Mouse (Mus musculus) limb, embryonic 12.5 days (tissue): ENCODE measurements at regions not wholly inside any gene's neighbourhood (a gene's known extent, or its start where the extent isn't known, plus 50 kb on each side); places are given as distances from the start of the nearest gene placed in this dataset.

Source experiments
- ATAC-seq: fragments of 200-750 bp; cut with Nextera tagmentation; 2 replicates; pipeline ENCODE4 v1.8.0; 2017; ENCODE audit warnings: low read depth, moderate TSS enrichment; ENCODE audit not compliant: insufficient number of reproducible peaks, insufficient read depth, low FRiP score, low TSS enrichment
- H3K27ac ChIP-seq: fragments of 300-500 bp; sonication (generic); 2 replicates; pipeline ENCODE4 v1.5.1; 2016; ENCODE audit warnings: mild to moderate bottlenecking, moderate library complexity
- H3K27me3 ChIP-seq: fragments of 300-500 bp; sonication (generic); 2 replicates; pipeline ENCODE4 v1.6.1; 2016; ENCODE audit warnings: mild to moderate bottlenecking, moderate library complexity
- H3K36me3 ChIP-seq: fragments of 300-500 bp; sonication (generic); 2 replicates; pipeline ENCODE4 v1.6.1; 2016; ENCODE audit warnings: mild to moderate bottlenecking, moderate library complexity
- H3K4me1 ChIP-seq: fragments of 300-500 bp; sonication (generic); replicated peaks from 2 replicates; pipeline ENCODE4 v1.6.1; 2016
- H3K4me2 ChIP-seq: fragments of 300-500 bp; sonication (generic); 2 replicates; pipeline ENCODE4 v1.6.1; 2016; ENCODE audit warnings: mild to moderate bottlenecking, moderate library complexity
- H3K4me3 ChIP-seq: fragments of 300-500 bp; sonication (generic); replicated peaks from 2 replicates; pipeline ENCODE4 v1.5.1; 2016; ENCODE audit warnings: mild to moderate bottlenecking
- H3K9ac ChIP-seq: fragments of 300-500 bp; sonication (generic); replicated peaks from 2 replicates; pipeline ENCODE4 v1.6.1; 2016; ENCODE audit warnings: mild to moderate bottlenecking, moderate library complexity
- H3K9me3 ChIP-seq: fragments of 300-500 bp; sonication (generic); 2 replicates; pipeline ENCODE4 v1.6.1; 2016; ENCODE audit warnings: mild to moderate bottlenecking, moderate library complexity
- WGBS: fragments of 180-500 bp; shearing (Covaris S2); methylation state at CpG from one replicate; pipeline ENCODE4 v1.1.7; 2016; 5-methylcytosine and 5-hydroxymethylcytosine counted together

GRCm38 (mm10) chr13:60033116-60033515 is 144.0 kb downstream of the Gas1 start:
- peaks cover 9% of the 10 kb centered on the region for H3K9me3 ChIP-seq
- WGBS, result 83% methylated on average over 2 of the region's 2 CpGs
- H3K27ac ChIP-seq, result no peak overlapping the region
- no peak overlapping the region for H3K4me2 ChIP-seq
- H3K36me3 ChIP-seq, result no peaks in the 10 kb centered on the region
- no peak overlapping the region for H3K4me3 ChIP-seq
- ATAC-seq, result no peak
- no peak overlapping the region for H3K9ac ChIP-seq
- H3K27me3 ChIP-seq, result no peaks in the 10 kb centered on the region
- peaks cover 4% of the 10 kb centered on the region; the same call in 1 of the 2 replicates for H3K4me1 ChIP-seq

- Histone ChIP-seq H3K9me3 (peaks cover 9% of the 10 kb centered on the region), H3K4me2 (no peak overlapping the region), H3K4me1 (peaks cover 4% of the 10 kb centered on the region; the same call in 1 of the 2 replicates), H3K27ac (no peak overlapping the region), H3K4me3 (no peak overlapping the region), H3K9ac (no peak overlapping the region), H3K36me3 (no peaks in the 10 kb centered on the region), H3K27me3 (no peaks in the 10 kb centered on the region)
- no peak for ATAC-seq
- WGBS, result 88% methylated on average over 5 of the region's 5 CpGs
These were observed 144.6 kb downstream of the Gas1 start for GRCm38 (mm10) chr13:60032586-60032985.

GRCm38 (mm10) chr13:60029591-60029990 is 147.6 kb downstream of the Gas1 start:
- Histone ChIP-seq H3K4me3 (no peak overlapping the region), H3K4me1 (no peaks in the 10 kb centered on the region), H3K36me3 (no peaks in the 10 kb centered on the region), H3K27me3 (no peaks in the 10 kb centered on the region), H3K9ac (no peak overlapping the region), H3K4me2 (no peak overlapping the region), H3K27ac (no peak overlapping the region), H3K9me3 (peaks cover 9% of the 10 kb centered on the region)
- WGBS, result 90% methylated on average over 9 of the region's 9 CpGs
- no peak for ATAC-seq

- ATAC-seq, result peak; percentile 72; the same call in 1 of the 2 replicates
- H3K36me3 ChIP-seq, result no peaks in the 10 kb centered on the region
- WGBS, result 6% methylated on average over 5 of the region's 5 CpGs
- H3K9me3 ChIP-seq, result no peaks in the 10 kb centered on the region
- H3K4me2 ChIP-seq, result peak overlapping the region; percentile 33
- no peaks in the 10 kb centered on the region for H3K27me3 ChIP-seq
- H3K9ac ChIP-seq, result no peak overlapping the region
- peaks cover 51% of the 10 kb centered on the region for H3K4me1 ChIP-seq
- H3K4me3 ChIP-seq, result no peak overlapping the region
- H3K27ac ChIP-seq, result peak overlapping the region; percentile 94
These were observed 157.0 kb downstream of the Gas1 start for GRCm38 (mm10) chr13:60020175-60020487.

- H3K4me2 ChIP-seq, result peak overlapping the region; percentile 33
- H3K9ac ChIP-seq, result no peak overlapping the region
- H3K4me3 ChIP-seq, result no peak overlapping the region
- no peaks in the 10 kb centered on the region for H3K27me3 ChIP-seq
- H3K9me3 ChIP-seq, result no peaks in the 10 kb centered on the region
- peaks cover 57% of the 10 kb centered on the region for H3K4me1 ChIP-seq
- no peaks in the 10 kb centered on the region for H3K36me3 ChIP-seq
- peak overlapping the region; percentile 94 for H3K27ac ChIP-seq
- WGBS, result 5% methylated on average over 13 of the region's 13 CpGs
- peak; percentile 90 for ATAC-seq
These were observed 157.6 kb downstream of the Gas1 start for GRCm38 (mm10) chr13:60019291-60020174.

- Histone ChIP-seq H3K27me3 (no peaks in the 10 kb centered on the region), H3K36me3 (no peaks in the 10 kb centered on the region), H3K4me1 (peaks cover 83% of the 10 kb centered on the region), H3K4me2 (peak overlapping the region; percentile 23; the same call in 1 of the 2 replicates), H3K9me3 (no peaks in the 10 kb centered on the region), H3K4me3 (no peak overlapping the region), H3K27ac (peak overlapping the region; percentile 87), H3K9ac (no peak overlapping the region)
- 41% methylated on average over 8 of the region's 8 CpGs for WGBS
- 0 out of 2 replicates have a peak, but pooled peaks have one; percentile 21 for ATAC-seq
These were observed 161.3 kb downstream of the Gas1 start for GRCm38 (mm10) chr13:60015854-60016366.

- no peak; the same call in 1 of the 2 replicates for ATAC-seq
- 54% methylated on average over 16 of the region's 16 CpGs for WGBS
- peaks cover 76% of the 10 kb centered on the region for H3K4me1 ChIP-seq
These were observed 164.9 kb downstream of the Gas1 start for GRCm38 (mm10) chr13:60012046-60012813.

GRCm38 (mm10) chr13:60011092-60011491 is 166.1 kb downstream of the Gas1 start:
- ATAC-seq, result no peak
- H3K4me3 ChIP-seq, result no peak overlapping the region
- H3K9ac ChIP-seq, result no peak overlapping the region
- H3K4me2 ChIP-seq, result no peak overlapping the region
- peak overlapping the region; percentile 25; the same call in 1 of the 2 replicates for H3K27ac ChIP-seq
- H3K36me3 ChIP-seq, result no peaks in the 10 kb centered on the region
- H3K4me1 ChIP-seq, result peaks cover 70% of the 10 kb centered on the region
- no peaks in the 10 kb centered on the region for H3K27me3 ChIP-seq
- no peaks in the 10 kb centered on the region for H3K9me3 ChIP-seq
- 76% methylated on average over 2 of the region's 2 CpGs for WGBS

More at GRCm38 (mm10) chr13:60012046-60012813, 164.9 kb downstream of the Gas1 start:
- Histone ChIP-seq H3K27me3 (no peaks in the 10 kb centered on the region), H3K9ac (no peak overlapping the region), H3K4me3 (no peak overlapping the region), H3K4me2 (no peak overlapping the region), H3K9me3 (no peaks in the 10 kb centered on the region), H3K27ac (peak overlapping the region; percentile 72), H3K36me3 (no peaks in the 10 kb centered on the region)

- Histone ChIP-seq H3K4me3 (no peak overlapping the region), H3K9ac (no peak overlapping the region), H3K4me1 (peaks cover 43% of the 10 kb centered on the region), H3K9me3 (no peaks in the 10 kb centered on the region), H3K36me3 (no peaks in the 10 kb centered on the region), H3K27me3 (no peaks in the 10 kb centered on the region), H3K4me2 (peak overlapping the region; percentile 35), H3K27ac (peak overlapping the region; percentile 89)
- under 1% methylated on average over 7 of the region's 7 CpGs for WGBS
- peak; percentile 88 for ATAC-seq
These were observed 169.6 kb downstream of the Gas1 start for GRCm38 (mm10) chr13:60007593-60007992.

GRCm38 (mm10) chr13:60007031-60007430 is 170.1 kb downstream of the Gas1 start:
- Histone ChIP-seq H3K27me3 (no peaks in the 10 kb centered on the region), H3K9ac (no peak overlapping the region), H3K4me1 (peaks cover 42% of the 10 kb centered on the region), H3K36me3 (no peaks in the 10 kb centered on the region), H3K4me2 (no peak overlapping the region), H3K27ac (peak overlapping the region; percentile 89), H3K4me3 (no peak overlapping the region), H3K9me3 (no peaks in the 10 kb centered on the region)
- no peak for ATAC-seq
- 63% methylated on average over 4 of the region's 4 CpGs for WGBS

- no peak for ATAC-seq
- Histone ChIP-seq H3K9me3 (no peaks in the 10 kb centered on the region), H3K9ac (no peak overlapping the region), H3K4me3 (no peak overlapping the region), H3K27me3 (no peaks in the 10 kb centered on the region), H3K4me1 (peaks cover 43% of the 10 kb centered on the region), H3K27ac (no peak overlapping the region), H3K4me2 (no peak overlapping the region), H3K36me3 (no peaks in the 10 kb centered on the region)
- 93% methylated on average over 2 of the region's 2 CpGs for WGBS
These were observed 172.6 kb downstream of the Gas1 start for GRCm38 (mm10) chr13:60004611-60005010.
